Mouse (Mus musculus) limb, embryonic 14.5 days (tissue): ENCODE measurements around the gene Gm11492. TPM values are rescaled to one million over a fixed set of nuclear protein-coding genes. Genes with fewer than 3 reads are reported as not detected.

Source experiments
- ATAC-seq: fragments of 200-750 bp; cut with Nextera tagmentation; 2 replicates; pipeline ENCODE4 v1.8.0; 2017; ENCODE audit warnings: low read depth, moderate number of reproducible peaks, moderate TSS enrichment; ENCODE audit not compliant: low FRiP score
- DNase-seq: peaks from one replicate; pipeline ENCODE4 v3.0.0-alpha.2; 2015; ENCODE audit warnings: low spot score
- H3K27ac ChIP-seq: fragments of 300-500 bp; sonication (generic); replicated peaks from 2 replicates; pipeline ENCODE4 v1.5.1; 2014; ENCODE audit warnings: low read depth, mild to moderate bottlenecking, low read length, moderate library complexity, mixed read lengths
- H3K27me3 ChIP-seq: fragments of 300-500 bp; sonication (generic); 2 replicates; pipeline ENCODE4 v1.6.1; 2014; ENCODE audit warnings: low read length, mixed read lengths; ENCODE audit not compliant: control insufficient read depth, insufficient read depth
- H3K36me3 ChIP-seq: fragments of 300-500 bp; sonication (generic); 2 replicates; pipeline ENCODE4 v1.6.1; 2014; ENCODE audit warnings: mild to moderate bottlenecking, low read length, moderate library complexity, mixed read lengths; ENCODE audit not compliant: control insufficient read depth, insufficient read depth
- H3K4me1 ChIP-seq: fragments of 300-500 bp; sonication (generic); 2 replicates; pipeline ENCODE4 v1.6.1; 2014; ENCODE audit warnings: antibody characterized with exemption, low read length, mixed read lengths; ENCODE audit not compliant: control insufficient read depth, insufficient read depth
- H3K4me2 ChIP-seq: fragments of 300-500 bp; sonication (generic); replicated peaks from 2 replicates; pipeline ENCODE4 v1.6.1; 2014; ENCODE audit warnings: low read depth, mild to moderate bottlenecking, low read length, moderate library complexity; ENCODE audit not compliant: severe bottlenecking
- H3K4me3 ChIP-seq: fragments of 300-500 bp; sonication (generic); replicated peaks from 2 replicates; pipeline ENCODE4 v1.5.1; 2014; ENCODE audit warnings: low read length
- H3K9ac ChIP-seq: fragments of 300-500 bp; sonication (generic); 2 replicates; pipeline ENCODE4 v1.6.1; 2014; ENCODE audit warnings: mild to moderate bottlenecking, low read depth, low read length, moderate library complexity; ENCODE audit not compliant: severe bottlenecking
- H3K9me3 ChIP-seq: fragments of 300-500 bp; sonication (generic); 2 replicates; pipeline ENCODE4 v1.6.1; 2016; ENCODE audit warnings: low read length; ENCODE audit not compliant: control insufficient read depth
- POLR2A ChIP-seq: fragments of 200-500 bp; IDR thresholded peaks from 2 replicates; pipeline ENCODE4 v1.8.0; 2012; ENCODE audit warnings: inconsistent platforms, mild to moderate bottlenecking, moderate library complexity, borderline replicate concordance; ENCODE audit not compliant: insufficient read depth, insufficient read length; ENCODE audit errors: extremely low read depth
- WGBS: fragments of 180-500 bp; shearing (Covaris S2); extraction: QIAGEN DNeasy Blood & Tissue Kit; methylation state at CpG from one replicate; pipeline ENCODE4 v1.1.7; 2014; 5-methylcytosine and 5-hydroxymethylcytosine counted together
- polyA plus RNA-seq, 2 experiments: library from polyadenylated mRNA; depleted of rRNA in 1 of 2; stranded (reverse) in 1 of 2; unstranded in 1 of 2; fragments of >200 nt; fragmentation: Nextera tagmentation in 1 of 2; extraction: Ambion mirVana in 1 of 2; gene quantifications; 2 replicates each; pipeline versions ENCODE4 v1.2.1 to v1.2.3; 2012 to 2014

Gene Gm11492
- polyA plus RNA-seq, 2 experiments = not detected

GRCm38 (mm10) chr11:87609264-87609663, 42.8 kb downstream of the Gm11492 start:
- no peak overlapping the region for H3K4me3 ChIP-seq
- DNase-seq (no peak), ATAC-seq (no peak)
- H3K27ac ChIP-seq = no peak overlapping the region
- H3K27me3 ChIP-seq = no peaks in the 10 kb centered on the region
- peaks cover 96% of the 10 kb centered on the region for H3K36me3 ChIP-seq
- H3K4me1 ChIP-seq = no peaks in the 10 kb centered on the region
- no peak overlapping the region for H3K4me2 ChIP-seq
- no peak for TF ChIP-seq POLR2A
- H3K9me3 ChIP-seq = no peaks in the 10 kb centered on the region
- 79% methylated on average over 7 of the region's 7 CpGs for WGBS
- no peak overlapping the region for H3K9ac ChIP-seq

GRCm38 (mm10) chr11:87611547-87611946, 45.1 kb downstream of the Gm11492 start:
- Histone ChIP-seq H3K36me3 (peaks cover 96% of the 10 kb centered on the region), H3K9me3 (no peaks in the 10 kb centered on the region)

GRCm38 (mm10) chr11:87613972-87614371, 47.5 kb downstream of the Gm11492 start:
- no peak overlapping the region for H3K4me3 ChIP-seq
- H3K27me3 ChIP-seq = no peaks in the 10 kb centered on the region
- H3K9ac ChIP-seq = no peak overlapping the region
- 92% methylated on average over 7 of the region's 7 CpGs for WGBS
- H3K9me3 ChIP-seq = no peaks in the 10 kb centered on the region
- H3K27ac ChIP-seq = no peak overlapping the region
- DNase-seq = no peak
- H3K36me3 ChIP-seq = peaks cover 94% of the 10 kb centered on the region
- no peaks in the 10 kb centered on the region for H3K4me1 ChIP-seq
- no peak overlapping the region for H3K4me2 ChIP-seq
- ATAC-seq = no peak
- TF ChIP-seq POLR2A = no peak

More at GRCm38 (mm10) chr11:87611547-87611946, 45.1 kb downstream of the Gm11492 start:
- no peaks in the 10 kb centered on the region for H3K4me1 ChIP-seq
- TF ChIP-seq POLR2A = no peak
- H3K27me3 ChIP-seq = no peaks in the 10 kb centered on the region
- no peak overlapping the region for H3K9ac ChIP-seq
- H3K27ac ChIP-seq = no peak overlapping the region
- WGBS = 84% methylated on average over 9 of the region's 9 CpGs
- ATAC-seq (no peak), DNase-seq (no peak)
- no peak overlapping the region for H3K4me3 ChIP-seq
- H3K4me2 ChIP-seq = no peak overlapping the region

GRCm38 (mm10) chr11:87615551-87615950, 49.1 kb downstream of the Gm11492 start:
- H3K9ac ChIP-seq = no peak overlapping the region
- H3K36me3 ChIP-seq = peaks cover 89% of the 10 kb centered on the region
- no peak overlapping the region for H3K27ac ChIP-seq
- 96% methylated on average over 5 of the region's 5 CpGs for WGBS
- H3K9me3 ChIP-seq = no peaks in the 10 kb centered on the region
- no peak for DNase-seq
- no peaks in the 10 kb centered on the region for H3K27me3 ChIP-seq
- no peak overlapping the region for H3K4me2 ChIP-seq
- TF ChIP-seq POLR2A = no peak
- H3K4me1 ChIP-seq = no peaks in the 10 kb centered on the region
- no peak for ATAC-seq
- H3K4me3 ChIP-seq = no peak overlapping the region

- Histone ChIP-seq H3K4me3 (no peak overlapping the region), H3K27me3 (no peaks in the 10 kb centered on the region), H3K36me3 (peaks cover 85% of the 10 kb centered on the region), H3K9me3 (no peaks in the 10 kb centered on the region), H3K9ac (no peak overlapping the region), H3K4me2 (no peak overlapping the region), H3K27ac (no peak overlapping the region), H3K4me1 (no peaks in the 10 kb centered on the region)
- ATAC-seq (no peak), DNase-seq (no peak)
- no peak for TF ChIP-seq POLR2A
- WGBS = 92% methylated on average over 2 of the region's 2 CpGs
These were observed 49.5 kb downstream of the Gm11492 start for GRCm38 (mm10) chr11:87615952-87616351.
